Mouse (Mus musculus): ENCODE data around the gene Fkbp14.

The Fkbp14 gene

DNA sequence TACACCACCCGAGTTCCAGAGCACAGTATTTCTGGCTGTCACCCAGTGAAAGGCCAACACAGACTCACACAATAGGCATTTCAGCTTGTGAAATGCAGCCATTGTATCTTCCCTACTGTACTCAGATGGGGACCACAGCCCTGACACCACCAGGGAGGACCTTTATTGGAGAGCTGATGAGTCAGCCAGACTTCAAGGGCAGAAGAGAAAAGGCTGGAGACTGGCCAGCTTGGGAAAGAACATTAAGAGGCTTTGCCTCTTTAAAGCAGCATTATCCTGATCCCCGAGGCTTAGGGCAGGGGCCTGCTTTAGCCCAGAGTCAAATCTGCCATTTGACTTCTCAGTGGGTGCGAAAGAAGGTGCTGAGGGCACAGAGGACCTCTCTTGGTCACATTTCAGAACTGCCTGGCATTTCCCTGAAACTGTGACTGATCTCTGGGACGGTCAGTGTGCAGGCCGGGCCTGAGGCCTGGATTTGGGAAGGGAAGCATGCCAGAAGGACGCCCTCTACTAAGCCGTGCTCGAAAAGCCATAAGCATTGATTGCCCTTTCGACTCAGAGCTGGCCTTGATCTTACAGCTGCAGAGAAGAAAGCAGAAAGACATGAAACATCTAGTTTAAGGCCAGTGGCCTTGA, 56.7 kb downstream of the Fkbp14 start:
- DNase-seq, result no peak

- no peak for DNase-seq
Observed at GRCm38 (mm10) chr6:54539396-54539795, 57.7 kb downstream of the Fkbp14 start.

GRCm38 (mm10) chr6:54538773-54539173, 58.3 kb downstream of the Fkbp14 start:
- DNase-seq, result no peak

GRCm38 (mm10) chr6:54537053-54537452, 60.1 kb downstream of the Fkbp14 start:
- no peak for DNase-seq

- DNase-seq, result no peak
Observed at GRCm38 (mm10) chr6:54535485-54535884, 61.6 kb downstream of the Fkbp14 start.

GRCm38 (mm10) chr6:54531048-54531481, 66.0 kb downstream of the Fkbp14 start:
- DNase-seq, result no peak

DNA sequence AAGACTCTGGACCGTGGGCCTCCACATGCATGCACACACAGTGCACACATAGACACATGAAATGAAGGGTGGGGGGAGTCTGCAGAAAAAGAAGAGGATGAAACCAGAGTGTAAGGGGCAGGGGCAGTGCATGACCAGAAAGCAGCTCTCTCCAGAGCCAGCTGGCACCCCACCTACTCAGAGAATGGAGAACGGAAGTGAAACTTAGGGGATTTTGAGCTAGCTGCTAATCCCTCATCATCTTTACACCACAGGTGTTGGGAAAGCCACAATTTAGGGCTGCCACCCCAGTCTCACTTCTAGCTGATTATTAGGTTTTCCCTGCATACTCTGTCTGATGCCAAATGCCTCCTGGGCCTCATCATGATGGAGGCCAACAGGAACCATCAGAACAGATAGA, 66.9 kb downstream of the Fkbp14 start:
- no peak for DNase-seq

GRCm38 (mm10) chr6:54528666-54529065, 68.4 kb downstream of the Fkbp14 start:
- DNase-seq, result no peak

All from kidney, adult 18-20 months (tissue).